Mouse (Mus musculus): Measurements from ENCODE around the gene Sec24c.
"Not testable (repeated sequence)": the region's sequence is repeated elsewhere in the genome, so short reads cannot be mapped to it uniquely, and the experiment has no call there.

The Sec24c gene

GRCm38 (mm10) chr14:20674064-20674833 is at the start of gene Sec24c:
Gene Sec24c, plus strand, starts transcription at chr14:20674308.
- in situ Hi-C loops (cut with MboI, MseI) = no loop called here

- in situ Hi-C loops (cut with MboI, MseI) = no loop called here
Observed at GRCm38 (mm10) chr14:20626447-20626846, 47.7 kb upstream of the Sec24c start.

GRCm38 (mm10) chr14:20626971-20627370 is 47.1 kb upstream of the Sec24c start:
- in situ Hi-C loops (cut with MboI, MseI) = no loop called here

GRCm38 (mm10) chr14:20631253-20631652 is 42.9 kb upstream of the Sec24c start:
- in situ Hi-C loops (cut with MboI, MseI) = no loop called here

GRCm38 (mm10) chr14:20635546-20635945 is 38.6 kb upstream of the Sec24c start:
- in situ Hi-C loops (cut with MboI, MseI) = no loop called here

GRCm38 (mm10) chr14:20636968-20637367 is 37.1 kb upstream of the Sec24c start:
- in situ Hi-C loops (cut with MboI, MseI) = not testable (repeated sequence)

- in situ Hi-C loops (cut with MboI, MseI) = no loop called here
Observed at GRCm38 (mm10) chr14:20637818-20638574, 36.1 kb upstream of the Sec24c start.

- in situ Hi-C loops (cut with MboI, MseI) = no loop called here
Observed at GRCm38 (mm10) chr14:20638702-20639101, 35.4 kb upstream of the Sec24c start.

- in situ Hi-C loops (cut with MboI, MseI) = no loop called here
Observed at GRCm38 (mm10) chr14:20639918-20640619, 34.0 kb upstream of the Sec24c start.

- in situ Hi-C loops (cut with MboI, MseI) = no loop called here
Observed at GRCm38 (mm10) chr14:20640644-20641437, 33.3 kb upstream of the Sec24c start, which contains the start of gene Usp54. Gene Usp54, minus strand, starts transcription at chr14:20641063.

- in situ Hi-C loops (cut with MboI, MseI) = no loop called here
Observed at GRCm38 (mm10) chr14:20641438-20641875, 32.7 kb upstream of the Sec24c start.

GRCm38 (mm10) chr14:20645547-20645946 is 28.6 kb upstream of the Sec24c start:
- in situ Hi-C loops (cut with MboI, MseI) = no loop called here

- in situ Hi-C loops (cut with MboI, MseI) = no loop called here
Observed at GRCm38 (mm10) chr14:20646381-20646780, 27.7 kb upstream of the Sec24c start.

GRCm38 (mm10) chr14:20651000-20651399 is 23.1 kb upstream of the Sec24c start:
- in situ Hi-C loops (cut with MboI, MseI) = loop anchor here (5.0 kb wide), 1 partner anchor 39 kb away; no protein-coding TSS in a partner anchor

GRCm38 (mm10) chr14:20651722-20652256 is 22.3 kb upstream of the Sec24c start:
- in situ Hi-C loops (cut with MboI, MseI) = loop anchor here (5.0 kb wide), 1 partner anchor 39 kb away; no protein-coding TSS in a partner anchor

GRCm38 (mm10) chr14:20654690-20655421 is 19.3 kb upstream of the Sec24c start:
- in situ Hi-C loops (cut with MboI, MseI) = loop anchor here (5.0 kb wide), 2 partner anchors 43 to 78 kb away; no protein-coding TSS in a partner anchor

GRCm38 (mm10) chr14:20655731-20656130 is 18.4 kb upstream of the Sec24c start:
- in situ Hi-C loops (cut with MboI, MseI) = loop anchor here (5.0 kb wide), 1 partner anchor 78 kb away; no protein-coding TSS in a partner anchor

- in situ Hi-C loops (cut with MboI, MseI) = loop anchor here (5.0 kb wide), 1 partner anchor 79 kb away; no protein-coding TSS in a partner anchor
Observed at GRCm38 (mm10) chr14:20656361-20656760, 17.7 kb upstream of the Sec24c start, which contains the start of gene Myoz1. Gene Myoz1, minus strand, starts transcription at chr14:20656540.

- in situ Hi-C loops (cut with MboI, MseI) = loop anchor here (5.0 kb wide), 1 partner anchor 81 kb away; no protein-coding TSS in a partner anchor
Observed at GRCm38 (mm10) chr14:20658326-20658725, 15.8 kb upstream of the Sec24c start.

GRCm38 (mm10) chr14:20658902-20659301 is 15.2 kb upstream of the Sec24c start:
- in situ Hi-C loops (cut with MboI, MseI) = loop anchor here (5.0 kb wide), 1 partner anchor 82 kb away; no protein-coding TSS in a partner anchor
